ENCODE assay signal across 23 mouse cellular contexts in the genomic region with DNA sequence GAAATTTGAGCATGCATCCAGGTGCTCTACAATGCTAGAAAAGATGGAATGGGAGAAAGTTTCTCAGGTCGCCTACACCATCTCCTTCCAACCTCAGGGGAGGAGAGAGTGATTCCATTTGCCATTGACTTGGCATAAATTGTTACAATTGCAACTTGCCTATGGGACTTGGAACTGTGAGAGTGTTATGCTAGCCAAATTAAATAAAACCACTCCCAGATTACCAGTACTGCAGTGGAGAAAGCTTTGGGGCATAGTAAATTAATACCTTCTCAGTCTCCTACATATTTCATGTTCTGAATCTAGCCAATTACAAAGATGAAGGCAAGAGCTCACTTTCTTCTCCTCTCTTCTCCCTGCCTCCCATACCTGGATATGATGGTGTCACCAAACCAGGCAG.
DNase-seq lines count a peak whose midpoint lies in the region; ATAC-seq and TF ChIP-seq lines count a peak whose summit lies in the region.
"Had no signal": no experiment of that assay in that cellular context is flagged by ENCODE, and none has a peak within 500 bp of the region (broad histone marks: within the 10 kb centered on the region; RNA-seq: fewer than 3 reads in every experiment).

No protein-coding gene starts in this region.

- H3K27ac ChIP-seq in liver, adult 2 months (replicated peaks; ENCODE audit: insufficient read depth, low read depth, low read length), result no peak overlapping the region
- no peak overlapping the region for H3K27ac ChIP-seq in liver, embryonic 12.5 days
- peak overlapping the region; percentile 2; the same call in 1 of the 2 replicates for H3K27ac ChIP-seq in brown adipose tissue, adult 24 weeks (replicated peaks; ENCODE audit: low read depth, low read length)

- H3K4me1 ChIP-seq in liver, adult 2 months (ENCODE audit: control insufficient read depth, insufficient read depth, low read length), result peaks cover 3% of the 10 kb centered on the region
- no peaks in the 10 kb centered on the region for H3K4me1 ChIP-seq in liver, embryonic 12.5 days
- H3K4me1 ChIP-seq in brown adipose tissue, adult 24 weeks (ENCODE audit: control insufficient read depth, insufficient read depth, insufficient read length, low read length), result peaks cover under 1% of the 10 kb centered on the region; the same call in 1 of the 2 replicates

- no peak overlapping the region for H3K9ac ChIP-seq in liver, adult 2 months (ENCODE audit: low read depth, low read length)
- H3K9ac ChIP-seq in liver, embryonic 12.5 days, result no peak overlapping the region

- 60% methylated on average over 1 of the region's 1 CpGs for WGBS in liver, adult 2 months
- WGBS in liver, embryonic 12.5 days (ENCODE audit: insufficient replicate concordance), result 48% methylated on average over 1 of the region's 1 CpGs

- no peaks in the 10 kb centered on the region; the same call in 1 of the 2 replicates for H3K79me2 ChIP-seq in liver, adult 2 months (ENCODE audit: control insufficient read depth, insufficient read depth, low read length)

- no peaks in the 10 kb centered on the region for H3K27me3 ChIP-seq in liver, adult 2 months (ENCODE audit: control insufficient read depth, insufficient read depth, low read length)
- no peaks in the 10 kb centered on the region for H3K27me3 ChIP-seq in liver, embryonic 12.5 days (replicated peaks)
- H3K27me3 ChIP-seq: CH12.LX had no signal

- no peak overlapping the region for H3K4me3 ChIP-seq in liver, adult 2 months (ENCODE audit: insufficient read depth, low read depth, low read length)
- no peak overlapping the region for H3K4me3 ChIP-seq in liver, embryonic 12.5 days
- H3K4me3 ChIP-seq in brown adipose tissue, adult 24 weeks (ENCODE audit: insufficient read depth, low read depth, low read length), result no peak overlapping the region

- peak; percentile 75 for DNase-seq in liver, adult 2 months (ENCODE audit: extremely low read depth, low read depth, low spot score)
- DNase-seq in fat pad, adult 2 months (ENCODE audit: extremely low read depth, low read depth, low spot score), result peak; percentile 79
- peak; percentile 89 for DNase-seq in gonadal fat pad, adult 2 months (ENCODE audit: low read depth)
- no peak for DNase-seq in kidney, postnatal 10 days
- no peak for DNase-seq in layer of hippocampus, postnatal 10 days (ENCODE audit: low spot score in 2 of 2)
- DNase-seq in frontal cortex, postnatal 14 days (ENCODE audit: low spot score in 2 of 2), result no peak
- DNase-seq: adrenal gland, adult 2 months; adrenal gland, adult 8-10 months; adrenal gland, postnatal 10 days; adrenal gland, postnatal 14 days; adrenal gland, postnatal 25 days; adrenal gland, postnatal 36 days; B cell, adult 2 months; cerebellum, adult 11 months; cerebellum, adult 11-12 months; cerebellum, adult 18-20 months had no signal

- ATAC-seq in liver, embryonic 12.5 days, result no peak
- ATAC-seq: activated CD4-positive, CD25-positive, alpha-beta regulatory T cell, adult 4 months; CD4-positive, CD25-positive, alpha-beta regulatory T cell, adult 4 months; Patski had no signal

- no peak overlapping the region for H3K4me2 ChIP-seq in liver, embryonic 12.5 days

- no peak for TF ChIP-seq CTCF in liver, adult 2 months (IDR thresholded peaks at IDR 0.05; ENCODE audit: low read depth, low read length)

- no peaks in the 10 kb centered on the region for H3K36me3 ChIP-seq in liver, adult 2 months (ENCODE audit: control insufficient read depth, insufficient read depth, low read length)
- H3K36me3 ChIP-seq in liver, embryonic 12.5 days, result no peaks in the 10 kb centered on the region
- H3K36me3 ChIP-seq: G1E had no signal

- no peaks in the 10 kb centered on the region for H3K9me3 ChIP-seq in liver, embryonic 12.5 days (replicated peaks)

- TF ChIP-seq POLR2A in liver, adult 2 months (IDR thresholded peaks at IDR 0.05; ENCODE audit: extremely low read depth, insufficient read depth, low read length), result no peak

Comparison
In these comparisons a context has a peak if more than half of its experiments do, and no peak if none do; other contexts are left out.
1. DNase-seq: peak in liver, adult 2 months (single experiment), fat pad, adult 2 months (single experiment) and gonadal fat pad, adult 2 months (single experiment); none in kidney, postnatal 10 days (single experiment), layer of hippocampus, postnatal 10 days (0 of 2) and frontal cortex, postnatal 14 days (0 of 2).